Mouse (Mus musculus): Measurements from ENCODE around the gene Cd83. TPM values are rescaled to one million over a fixed set of nuclear protein-coding genes. Genes with fewer than 3 reads are reported as not detected.

The Cd83 gene
- 1 to 10 TPM; 8.2 to 8.4 TPM for total RNA-seq (2021)
- long read RNA-seq, experiment 1, transcript Cd83-201 (5 exons, 2,477 nt) = major isoform, 20 of 26 reads
- long read RNA-seq, experiment 1, partial matches to known transcripts = 2 of 26 reads
- long read RNA-seq, experiment 1, other reads (novel, unspliced or antisense) = 4 of 26 reads
- long read RNA-seq, experiment 2, transcript Cd83-201 (5 exons, 2,477 nt) = major isoform, 37 of 42 reads
- long read RNA-seq, experiment 2, partial matches to known transcripts = 3 of 42 reads
- long read RNA-seq, experiment 2, other reads (novel, unspliced or antisense) = 2 of 42 reads

GRCm38 (mm10) chr13:43784725-43785711 is at the start of gene Cd83:
Cd83 (plus strand) TSS chr13:43784775.
- DNase-seq (ENCODE audit: low spot score in 2 of 2) = peak; percentile 37 to 50

DNA sequence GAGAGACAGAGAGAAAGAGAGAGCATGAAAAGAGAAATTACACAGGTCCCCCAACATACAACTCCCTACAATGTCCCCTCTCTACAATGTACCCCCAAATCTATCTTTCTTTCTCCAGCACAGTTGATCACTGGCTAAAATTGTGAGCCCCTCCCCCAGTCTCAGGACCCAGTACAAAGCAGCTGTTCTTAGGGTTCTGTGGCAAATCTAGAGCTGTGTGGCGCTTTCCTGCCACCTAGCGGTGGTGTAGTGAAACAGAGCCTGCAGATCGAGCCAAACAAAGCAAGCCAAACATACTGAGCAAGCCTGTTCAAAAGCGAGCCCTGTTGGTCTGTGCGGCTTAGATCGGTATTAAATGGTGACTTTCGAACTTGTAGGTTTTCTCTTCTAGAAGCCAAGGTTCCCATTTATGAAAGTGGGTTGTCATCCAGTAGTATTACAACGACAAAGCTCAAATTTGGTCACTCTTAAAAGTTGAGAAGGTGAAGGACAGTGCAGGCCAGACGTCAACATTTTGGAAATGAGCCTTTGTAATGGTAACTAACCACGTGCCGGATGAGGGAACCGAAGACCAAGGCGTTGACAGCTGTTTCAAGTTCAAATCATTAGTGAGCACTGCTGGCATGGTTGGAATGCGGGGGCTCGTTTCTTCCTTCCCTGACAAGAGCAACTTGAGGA is 44.8 kb upstream of the Cd83 start:
- peak in 1 of 2 experiments; percentile 48 for DNase-seq (ENCODE audit: low spot score in 2 of 2)

DNA sequence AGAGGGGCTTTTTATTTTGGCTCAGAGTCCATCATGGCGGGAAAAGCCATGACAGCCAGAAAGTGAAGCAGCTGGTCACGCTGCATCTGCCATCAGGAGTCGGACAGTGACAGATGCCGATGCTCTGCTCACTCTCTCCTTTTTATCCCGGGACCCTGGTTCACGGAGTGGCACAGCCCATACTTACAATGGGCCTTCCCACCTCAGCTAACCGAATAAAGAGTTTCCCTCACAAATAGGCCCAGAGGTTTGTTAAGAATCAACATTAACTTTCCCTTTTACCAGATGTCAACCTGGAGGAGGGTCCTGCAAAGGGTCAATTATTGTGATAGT is 44.3 kb upstream of the Cd83 start:
- no peak for DNase-seq (ENCODE audit: low spot score in 2 of 2)

DNA sequence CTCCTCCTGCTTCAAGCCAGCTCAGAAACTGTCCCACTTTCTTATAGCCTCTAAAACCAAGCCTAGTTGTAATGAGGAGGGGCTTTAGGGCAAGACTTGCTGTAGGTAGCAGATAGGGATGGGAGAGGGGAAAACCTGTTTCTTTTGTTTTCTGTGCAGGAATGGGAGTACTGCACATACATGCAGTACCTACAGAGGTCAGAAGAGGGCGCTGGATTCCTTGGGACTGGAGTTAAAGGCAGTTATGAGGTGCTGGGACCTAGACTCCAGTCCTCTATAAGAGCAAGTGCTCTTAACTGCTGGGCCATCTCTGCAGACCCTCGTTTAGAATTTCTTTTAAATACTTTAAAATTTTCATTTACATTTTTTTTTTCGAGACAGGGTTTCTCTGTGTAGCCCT is 41.9 kb upstream of the Cd83 start:
- no peak for DNase-seq (ENCODE audit: low spot score in 2 of 2)

DNA sequence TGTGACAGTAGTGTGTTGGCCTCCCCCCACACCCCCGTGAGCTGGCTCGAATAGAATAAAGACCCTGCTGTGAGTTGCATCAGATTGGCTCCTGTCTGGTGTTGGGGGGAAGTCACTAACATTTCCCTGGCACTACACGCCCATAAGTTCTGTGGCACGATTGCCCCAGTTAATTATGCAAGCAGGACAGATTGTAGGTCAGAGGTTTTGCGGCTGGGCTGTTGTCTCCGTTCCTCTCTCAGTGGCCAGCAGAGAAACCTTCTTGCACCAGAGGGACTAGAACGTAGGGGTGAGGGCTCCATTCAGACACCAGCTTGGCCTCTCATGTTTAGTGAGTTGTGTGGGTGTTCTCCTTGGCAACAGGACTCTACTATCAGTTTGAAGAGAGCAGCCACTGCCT is 40.3 kb upstream of the Cd83 start:
- no peak for DNase-seq (ENCODE audit: low spot score in 2 of 2)

- no peak for DNase-seq (ENCODE audit: low spot score in 2 of 2)
These were observed 34.3 kb upstream of the Cd83 start for GRCm38 (mm10) chr13:43750301-43750700.

DNA sequence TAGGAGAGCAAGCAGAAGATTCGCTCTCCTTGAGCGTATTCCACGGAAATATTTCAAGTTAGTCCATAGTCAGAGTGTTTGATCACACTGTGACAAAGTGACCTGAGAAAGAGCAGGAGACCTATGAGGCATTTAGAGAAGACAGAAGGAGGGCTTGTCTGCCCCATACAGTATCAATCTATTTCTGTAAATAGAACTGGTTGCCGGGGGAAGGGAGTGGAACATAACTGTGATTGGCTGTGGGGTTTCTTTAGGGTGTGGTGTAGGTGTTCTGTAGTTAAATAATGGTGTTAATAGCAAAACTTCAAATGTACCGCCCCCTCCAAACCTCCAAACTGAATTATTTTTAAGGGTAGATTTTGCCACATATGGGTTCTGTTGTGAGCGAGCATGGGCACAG is 33.6 kb upstream of the Cd83 start:
- DNase-seq (ENCODE audit: low spot score in 2 of 2) = no peak

DNA sequence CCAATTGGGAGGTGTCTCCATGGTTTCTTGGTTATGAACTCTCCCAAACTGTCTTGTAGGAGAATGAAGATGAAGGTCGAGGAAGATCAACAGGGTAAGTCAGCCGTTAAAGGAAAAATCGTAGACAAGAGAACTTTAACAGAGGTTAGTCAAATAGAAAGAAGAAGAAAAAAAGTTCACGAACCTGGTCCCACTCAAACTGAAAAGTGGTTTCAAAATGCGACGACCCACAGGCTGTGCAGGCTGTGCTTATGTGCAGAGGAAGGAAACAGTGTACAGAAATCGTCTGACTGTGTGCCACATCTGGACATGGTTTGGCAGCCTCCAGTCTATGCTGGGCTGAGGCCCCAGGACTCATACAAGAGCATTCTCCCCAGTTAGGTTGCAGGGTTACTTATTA is 32.2 kb upstream of the Cd83 start:
- DNase-seq (ENCODE audit: low spot score in 2 of 2) = no peak

DNA sequence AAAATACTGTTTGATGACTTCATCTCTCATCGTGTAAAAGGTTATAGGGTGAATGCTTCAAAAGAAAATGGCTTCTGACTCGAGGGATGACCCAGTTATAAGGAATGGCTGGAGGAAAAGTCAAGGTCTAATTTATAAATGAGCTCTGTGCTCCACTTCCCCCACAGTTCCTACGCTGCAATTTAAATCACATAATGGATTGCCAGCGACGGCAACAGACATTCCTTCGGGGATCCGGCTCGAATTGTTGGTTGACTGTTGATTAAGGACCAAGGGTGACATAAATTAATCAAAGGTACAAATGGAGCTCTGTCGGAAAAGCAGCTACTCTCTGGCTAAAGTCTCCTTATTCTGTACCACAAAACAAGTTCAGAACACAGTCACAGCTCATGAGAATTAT is 30.9 kb upstream of the Cd83 start:
- no peak for DNase-seq (ENCODE audit: low spot score in 2 of 2)

- DNase-seq (ENCODE audit: low spot score in 2 of 2) = no peak
These were observed 30.0 kb upstream of the Cd83 start for GRCm38 (mm10) chr13:43754455-43755128.

- no peak for DNase-seq (ENCODE audit: low spot score in 2 of 2)
These were observed 29.0 kb upstream of the Cd83 start for GRCm38 (mm10) chr13:43755573-43755972.

GRCm38 (mm10) chr13:43761156-43761855 is 23.3 kb upstream of the Cd83 start:
- no peak for DNase-seq (ENCODE audit: low spot score in 2 of 2)

- no peak for DNase-seq (ENCODE audit: low spot score in 2 of 2)
These were observed 21.7 kb upstream of the Cd83 start for GRCm38 (mm10) chr13:43762901-43763300.

GRCm38 (mm10) chr13:43763301-43763994 is 21.1 kb upstream of the Cd83 start:
- no peak for DNase-seq (ENCODE audit: low spot score in 2 of 2)

- no peak for DNase-seq (ENCODE audit: low spot score in 2 of 2)
These were observed 20.5 kb upstream of the Cd83 start for GRCm38 (mm10) chr13:43763995-43764579.

- DNase-seq (ENCODE audit: low spot score in 2 of 2) = no peak
These were observed 19.2 kb upstream of the Cd83 start for GRCm38 (mm10) chr13:43765293-43765814.

DNA sequence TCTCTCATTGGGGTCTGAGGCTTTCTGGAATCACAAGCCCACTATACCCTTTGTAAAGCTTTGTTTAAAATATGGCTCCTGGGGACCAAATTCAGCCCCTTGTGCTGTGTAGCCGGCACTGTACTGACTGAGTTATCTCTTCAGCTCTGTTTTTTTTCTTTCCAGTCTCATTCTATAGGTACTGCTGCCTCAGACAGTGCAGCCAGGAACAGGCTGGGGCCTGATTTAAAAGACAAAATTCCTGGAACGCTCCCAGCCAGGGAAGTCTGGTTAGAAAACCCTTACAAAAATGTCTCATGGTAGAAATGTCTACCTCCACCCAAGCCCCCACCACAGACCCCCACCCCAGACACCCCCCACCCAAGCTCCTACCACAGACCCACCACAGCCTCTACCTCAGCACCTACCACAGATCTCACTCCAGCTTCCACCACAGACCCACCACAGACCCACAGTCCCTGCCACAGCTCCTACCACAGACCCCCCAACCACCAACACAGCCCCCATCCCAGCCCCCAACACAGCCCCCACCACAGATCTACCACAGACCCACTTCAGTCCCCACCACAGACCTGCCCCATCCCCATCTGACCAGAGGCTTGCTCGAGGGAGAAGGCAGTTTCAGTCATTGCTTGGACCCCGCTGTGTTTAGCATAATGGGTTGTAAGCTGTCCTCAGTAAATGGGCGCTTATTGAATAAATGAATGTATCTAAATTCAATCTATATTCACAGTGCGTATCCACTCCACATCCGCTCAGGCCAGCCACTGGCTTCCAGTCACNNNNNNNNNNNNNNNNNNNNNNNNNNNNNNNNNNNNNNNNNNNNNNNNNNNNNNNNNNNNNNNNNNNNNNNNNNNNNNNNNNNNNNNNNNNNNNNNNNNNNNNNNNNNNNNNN is 17.5 kb upstream of the Cd83 start:
- DNase-seq (ENCODE audit: low spot score in 2 of 2) = no peak

- no peak for DNase-seq (ENCODE audit: low spot score in 2 of 2)
These were observed 11.6 kb upstream of the Cd83 start for GRCm38 (mm10) chr13:43773020-43773419.
